Mouse (Mus musculus) lung, postnatal 0 days (tissue): ENCODE results near the gene Cfap100. TPM values are rescaled to one million over a fixed set of nuclear protein-coding genes. Genes with fewer than 3 reads are reported as not detected.

Experiments used
- ATAC-seq: fragments of 200-750 bp; cut with Nextera tagmentation; 2 replicates; pipeline ENCODE4 v1.8.0; 2017; ENCODE audit warnings: moderate library complexity
- DNase-seq: peaks from one replicate; pipeline ENCODE4 v3.0.0-alpha.2; 2016; ENCODE audit warnings: low spot score
- H3K27ac ChIP-seq: fragments of 300-500 bp; sonication (generic); 2 replicates; pipeline ENCODE4 v1.5.1; 2014; ENCODE audit warnings: antibody characterized with exemption, mild to moderate bottlenecking, low read length, mixed read lengths
- H3K27me3 ChIP-seq: fragments of 300-500 bp; sonication (generic); replicated peaks from 2 replicates; pipeline ENCODE4 v1.6.1; 2014; ENCODE audit warnings: low read length, mixed read lengths; ENCODE audit not compliant: insufficient read depth
- H3K36me3 ChIP-seq: fragments of 300-500 bp; sonication (generic); 2 replicates; pipeline ENCODE4 v1.6.1; 2014; ENCODE audit warnings: low read length, mixed read lengths; ENCODE audit not compliant: insufficient read depth
- H3K4me1 ChIP-seq: fragments of 300-500 bp; sonication (generic); 2 replicates; pipeline ENCODE4 v1.6.1; 2014; ENCODE audit warnings: antibody characterized with exemption, low read depth, low read length, mixed read lengths; ENCODE audit not compliant: insufficient read depth
- H3K4me2 ChIP-seq: fragments of 300-500 bp; sonication (generic); replicated peaks from 2 replicates; pipeline ENCODE4 v1.6.1; 2014; ENCODE audit warnings: low read depth, mild to moderate bottlenecking, low read length, moderate library complexity, mixed read lengths
- H3K4me3 ChIP-seq: fragments of 300-500 bp; sonication (generic); 2 replicates; pipeline ENCODE4 v1.5.1; 2014; ENCODE audit warnings: low read depth, low read length
- H3K9ac ChIP-seq: fragments of 300-500 bp; sonication (generic); replicated peaks from 2 replicates; pipeline ENCODE4 v1.6.1; 2014; ENCODE audit warnings: low read depth, mild to moderate bottlenecking
- H3K9me3 ChIP-seq: fragments of 300-500 bp; sonication (generic); 2 replicates; pipeline ENCODE4 v1.6.1; 2016; ENCODE audit warnings: low read length, mixed read lengths
- CTCF ChIP-seq: IDR thresholded peaks from 2 replicates; pipeline ENCODE4 v1.5.1; 2016; ENCODE audit warnings: antibody characterized with exemption, mild to moderate bottlenecking
- EP300 ChIP-seq: IDR thresholded peaks from 2 replicates; pipeline ENCODE4 v1.6.1; 2016; ENCODE audit warnings: antibody characterized with exemption, mild to moderate bottlenecking, control low read depth
- WGBS: fragments of 180-500 bp; shearing (Covaris S2); extraction: QIAGEN DNeasy Blood & Tissue Kit; methylation state at CpG from one replicate; pipeline ENCODE4 v1.1.7; 2014; 5-methylcytosine and 5-hydroxymethylcytosine counted together
- polyA plus RNA-seq: library from polyadenylated mRNA; unstranded; fragments of >200 nt; fragmentation: Nextera tagmentation; extraction: Ambion mirVana; gene quantifications from 2 replicates; pipeline ENCODE4 v1.2.1, GENCODE M21; 2015

Gene Cfap100
- polyA plus RNA-seq, 1 experiment from 2014 or later, result 5.2 TPM

DNA sequence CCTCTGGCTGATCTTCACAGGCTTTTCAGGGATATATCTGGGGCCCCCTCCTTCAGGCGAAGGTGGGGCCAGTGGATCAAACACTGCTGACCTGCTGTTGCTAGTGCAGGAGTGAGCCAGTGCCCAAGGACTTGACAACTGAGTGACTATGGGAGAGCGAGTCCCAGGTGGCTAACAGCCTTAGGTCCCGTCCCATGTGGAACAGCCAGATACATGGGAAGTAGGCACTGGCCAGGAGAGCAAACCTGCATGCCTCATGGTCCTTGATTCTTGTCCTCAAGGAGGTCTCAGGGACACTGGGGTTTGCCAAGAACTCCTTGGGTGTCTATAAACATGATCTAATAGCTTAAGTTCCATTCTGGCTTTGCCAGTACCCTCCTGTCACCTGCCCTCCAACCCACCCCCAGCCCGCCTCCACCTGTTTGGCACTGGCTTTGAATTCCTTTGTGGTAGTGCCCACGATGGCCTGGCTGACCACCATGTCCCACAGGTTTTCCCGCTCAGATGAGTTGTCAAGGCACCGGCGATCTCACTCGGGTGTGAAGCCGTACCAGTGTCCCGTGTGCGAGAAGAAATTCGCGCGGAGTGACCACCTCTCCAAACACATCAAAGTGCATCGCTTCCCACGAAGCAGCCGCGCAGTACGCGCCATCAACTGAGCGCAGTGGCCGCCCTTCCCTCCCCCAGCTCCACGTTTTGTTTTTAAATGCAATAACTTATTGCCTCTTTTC, 45.2 kb upstream of the Cfap100 start:
- WGBS, result 89% methylated on average over 24 of the region's 24 CpGs
- Histone ChIP-seq H3K9me3 (no peaks in the 10 kb centered on the region), H3K9ac (no peak overlapping the region), H3K36me3 (0 out of 2 replicates have a peak, but pooled peaks cover 12% of the 10 kb centered on the region), H3K4me3 (no peak overlapping the region), H3K27me3 (no peaks in the 10 kb centered on the region), H3K27ac (no peak overlapping the region), H3K4me1 (peaks cover 15% of the 10 kb centered on the region; the same call in 1 of the 2 replicates), H3K4me2 (no peak overlapping the region)
- TF ChIP-seq CTCF (no peak), EP300 (no peak)
- DNase-seq (no peak), ATAC-seq (no peak)

DNA sequence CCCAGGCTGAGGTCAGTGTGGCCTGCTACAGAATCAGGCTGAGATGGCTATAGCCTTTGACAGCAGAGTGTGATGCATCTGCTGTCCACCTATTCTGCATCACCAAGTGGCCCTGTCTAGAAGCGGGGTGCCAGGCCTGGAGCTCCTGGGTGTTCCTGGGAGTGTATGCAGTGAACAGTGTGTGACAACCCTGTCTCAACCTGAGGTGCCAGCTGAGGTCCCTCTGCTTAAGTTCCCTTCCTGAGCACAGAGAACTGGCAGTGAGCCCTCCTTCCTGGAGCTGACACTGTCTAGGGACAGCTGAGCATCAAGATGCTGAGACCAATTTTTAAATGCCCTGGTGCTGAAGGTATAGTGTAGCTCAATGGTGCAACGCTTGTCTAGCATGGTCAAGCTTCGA, 44.1 kb upstream of the Cfap100 start:
- H3K9ac ChIP-seq, result no peak overlapping the region
- ATAC-seq (no peak), DNase-seq (no peak)
- 0 out of 2 replicates have a peak, but pooled peaks cover 12% of the 10 kb centered on the region for H3K36me3 ChIP-seq
- no peak for TF ChIP-seq EP300
- 81% methylated on average over 3 of the region's 3 CpGs for WGBS
- no peak overlapping the region for H3K4me2 ChIP-seq
- H3K4me1 ChIP-seq, result peaks cover 17% of the 10 kb centered on the region; the same call in 1 of the 2 replicates
- no peaks in the 10 kb centered on the region for H3K9me3 ChIP-seq
- H3K4me3 ChIP-seq, result no peak overlapping the region
- no peak overlapping the region for H3K27ac ChIP-seq
- H3K27me3 ChIP-seq, result no peaks in the 10 kb centered on the region

DNA sequence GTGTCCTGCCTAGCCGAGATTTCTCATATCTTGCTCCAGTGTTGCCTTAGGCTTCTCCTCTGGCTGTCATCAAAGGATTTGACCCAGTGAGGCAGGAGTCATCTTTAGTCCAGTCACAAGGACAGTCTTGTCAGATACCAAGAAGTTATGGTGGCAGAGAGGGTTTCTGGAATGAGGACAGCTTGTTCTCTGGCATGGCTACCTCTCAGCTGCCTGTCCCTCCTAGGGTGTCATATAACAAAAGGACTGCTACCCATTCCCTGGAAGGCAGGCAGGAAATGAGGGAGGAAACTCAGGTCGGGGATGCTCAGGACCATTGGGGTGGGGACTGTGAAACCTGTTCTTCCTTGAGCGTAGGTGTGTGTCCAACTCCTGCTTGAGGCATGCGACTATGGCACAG, 43.5 kb upstream of the Cfap100 start:
- Histone ChIP-seq H3K27me3 (no peaks in the 10 kb centered on the region), H3K36me3 (0 out of 2 replicates have a peak, but pooled peaks cover 16% of the 10 kb centered on the region), H3K4me1 (peaks cover 23% of the 10 kb centered on the region; the same call in 1 of the 2 replicates), H3K4me2 (no peak overlapping the region), H3K4me3 (no peak overlapping the region), H3K27ac (peak overlapping the region; percentile 89), H3K9me3 (no peaks in the 10 kb centered on the region), H3K9ac (no peak overlapping the region)
- WGBS, result 64% methylated on average over 4 of the region's 4 CpGs
- TF ChIP-seq EP300, result no peak
- no peak for TF ChIP-seq CTCF
- DNase-seq (no peak), ATAC-seq (no peak)

DNA sequence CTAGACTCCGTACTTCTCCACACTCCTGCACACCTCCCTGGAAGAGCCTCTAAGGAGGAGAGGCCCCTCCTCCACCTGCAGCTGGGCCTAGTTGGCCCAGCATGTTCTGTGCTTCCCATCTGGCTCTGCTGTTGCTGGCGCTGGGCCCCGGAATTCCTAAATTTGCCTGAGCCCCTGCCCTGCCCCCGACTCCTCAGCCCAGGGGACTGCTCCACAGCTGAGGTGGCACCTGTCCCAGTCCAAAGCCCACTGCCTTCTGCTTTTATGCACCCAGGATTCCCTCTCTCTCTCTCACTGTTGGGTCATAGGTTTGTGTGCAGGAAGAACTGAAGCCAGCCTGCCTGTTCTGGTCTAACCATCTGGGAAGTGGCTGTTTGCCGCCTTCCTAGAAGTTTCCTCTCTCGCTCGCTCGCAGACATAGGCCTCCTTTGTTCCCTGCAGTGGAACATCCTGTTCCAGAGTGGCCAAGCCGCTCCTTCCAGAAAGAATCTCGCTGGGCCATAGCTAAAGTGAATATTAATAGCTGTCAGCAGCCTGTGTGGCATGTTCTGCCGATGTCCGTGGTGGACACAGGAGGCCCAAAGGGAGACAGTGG, 42.4 kb upstream of the Cfap100 start:
- no peaks in the 10 kb centered on the region for H3K27me3 ChIP-seq
- 0 out of 2 replicates have a peak, but pooled peaks cover 16% of the 10 kb centered on the region for H3K36me3 ChIP-seq
- ATAC-seq (peak; percentile 79), DNase-seq (peak; percentile 83)
- no peak overlapping the region for H3K4me2 ChIP-seq
- H3K9ac ChIP-seq, result no peak overlapping the region; the same call in 1 of the 2 replicates
- no peak overlapping the region for H3K4me3 ChIP-seq
- H3K4me1 ChIP-seq, result peaks cover 30% of the 10 kb centered on the region; the same call in 1 of the 2 replicates
- 16% methylated on average over 12 of the region's 12 CpGs for WGBS
- H3K9me3 ChIP-seq, result no peaks in the 10 kb centered on the region
- TF ChIP-seq EP300, result peak; percentile 97
- TF ChIP-seq CTCF, result no peak
- peak overlapping the region; percentile 89 for H3K27ac ChIP-seq

DNA sequence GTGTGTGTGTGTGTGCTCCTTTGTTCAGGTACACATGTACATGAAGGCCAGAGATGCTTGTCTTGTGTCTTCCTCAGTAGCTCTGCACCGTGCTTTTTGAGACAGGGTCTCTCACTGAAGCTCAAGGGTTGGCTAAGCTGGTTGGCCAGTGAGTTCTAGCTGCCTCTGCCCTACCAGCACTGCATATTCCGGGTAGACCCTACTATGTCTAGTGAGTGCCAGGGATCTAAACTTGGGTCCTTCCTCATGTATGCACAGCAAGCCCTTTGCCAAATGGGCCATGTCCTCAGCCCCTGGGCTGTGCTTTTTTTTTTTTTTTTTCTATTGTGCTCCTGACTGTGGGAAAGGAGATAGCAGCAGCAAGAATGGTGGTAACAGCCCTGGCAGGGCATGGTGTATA, 41.7 kb upstream of the Cfap100 start:
- TF ChIP-seq EP300 (no peak), CTCF (no peak)
- H3K27ac ChIP-seq, result peak overlapping the region; percentile 89
- peaks cover 38% of the 10 kb centered on the region; the same call in 1 of the 2 replicates for H3K4me1 ChIP-seq
- no peak overlapping the region for H3K9ac ChIP-seq
- H3K27me3 ChIP-seq, result no peaks in the 10 kb centered on the region
- WGBS, result 83% methylated on average over 2 of the region's 2 CpGs
- H3K4me3 ChIP-seq, result no peak overlapping the region
- no peak for DNase-seq
- H3K36me3 ChIP-seq, result 0 out of 2 replicates have a peak, but pooled peaks cover 16% of the 10 kb centered on the region
- no peak for ATAC-seq
- H3K4me2 ChIP-seq, result no peak overlapping the region
- H3K9me3 ChIP-seq, result no peaks in the 10 kb centered on the region

DNA sequence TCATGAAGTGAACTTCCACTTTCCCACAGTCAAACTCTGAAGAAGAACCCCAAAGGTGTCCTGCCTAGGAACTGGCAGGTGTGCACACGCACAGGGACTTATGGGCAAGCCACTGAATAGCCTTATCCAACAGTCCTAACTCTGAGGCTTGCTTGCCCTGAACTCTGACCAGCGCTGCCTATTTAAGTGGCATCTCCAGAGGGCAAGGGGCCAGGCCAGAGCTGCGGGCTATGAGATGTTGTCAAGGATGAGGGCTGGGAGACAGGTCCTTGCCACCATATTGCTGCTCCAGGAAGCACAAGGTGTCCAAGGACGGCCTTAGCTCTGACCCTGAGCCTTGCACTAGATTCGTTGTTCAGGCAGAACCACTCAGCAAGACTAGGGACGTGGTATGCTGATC, 40.4 kb upstream of the Cfap100 start:
- peaks cover 47% of the 10 kb centered on the region; the same call in 1 of the 2 replicates for H3K4me1 ChIP-seq
- peak overlapping the region; percentile 51; the same call in 1 of the 2 replicates for H3K27ac ChIP-seq
- no peaks in the 10 kb centered on the region for H3K27me3 ChIP-seq
- no peak for DNase-seq
- H3K9me3 ChIP-seq, result no peaks in the 10 kb centered on the region
- ATAC-seq, result no peak
- TF ChIP-seq CTCF, result no peak
- TF ChIP-seq EP300, result no peak
- WGBS, result 87% methylated on average over 6 of the region's 6 CpGs
- no peak overlapping the region for H3K4me3 ChIP-seq
- 0 out of 2 replicates have a peak, but pooled peaks cover 12% of the 10 kb centered on the region for H3K36me3 ChIP-seq
- H3K9ac ChIP-seq, result no peak overlapping the region
- no peak overlapping the region for H3K4me2 ChIP-seq
